Mouse (Mus musculus) neural tube, embryonic 11.5 days (tissue): ENCODE measurements around the gene Syp. TPM values are rescaled to one million over a fixed set of nuclear protein-coding genes. Genes with fewer than 3 reads are reported as not detected.

Source experiments
- ATAC-seq: fragments of 200-750 bp; cut with Nextera tagmentation; 2 replicates; pipeline ENCODE4 v1.8.0; 2017; ENCODE audit warnings: moderate number of reproducible peaks, mild to moderate bottlenecking, moderate TSS enrichment, moderate library complexity; ENCODE audit not compliant: insufficient read depth, low FRiP score, low TSS enrichment
- DNase-seq: peaks from one replicate; pipeline ENCODE4 v3.0.0-alpha.2; 2015; ENCODE audit warnings: low spot score
- H3K27ac ChIP-seq: fragments of 300-500 bp; sonication (generic); 2 replicates; pipeline ENCODE4 v1.5.1; 2014; ENCODE audit warnings: low read depth, mild to moderate bottlenecking, low read length
- H3K27me3 ChIP-seq: fragments of 300-500 bp; sonication (generic); 2 replicates; pipeline ENCODE4 v1.6.1; 2014; ENCODE audit warnings: mild to moderate bottlenecking, low read length, mixed read lengths; ENCODE audit not compliant: control insufficient read depth, insufficient read depth
- H3K36me3 ChIP-seq: fragments of 300-500 bp; sonication (generic); 2 replicates; pipeline ENCODE4 v1.6.1; 2014; ENCODE audit warnings: mild to moderate bottlenecking, low read length, moderate library complexity, mixed read lengths; ENCODE audit not compliant: control insufficient read depth, insufficient read depth
- H3K4me1 ChIP-seq: fragments of 300-500 bp; sonication (generic); 2 replicates; pipeline ENCODE4 v1.6.1; 2014; ENCODE audit warnings: low read length, mixed read lengths; ENCODE audit not compliant: control insufficient read depth, insufficient read depth
- H3K4me2 ChIP-seq: fragments of 300-500 bp; sonication (generic); 2 replicates; pipeline ENCODE4 v1.6.1; 2014; ENCODE audit warnings: low read depth, mild to moderate bottlenecking, moderate library complexity
- H3K4me3 ChIP-seq: fragments of 300-500 bp; sonication (generic); 2 replicates; pipeline ENCODE4 v1.5.1; 2014; ENCODE audit warnings: low read depth, low read length
- H3K9ac ChIP-seq: fragments of 300-500 bp; sonication (generic); 2 replicates; pipeline ENCODE4 v1.6.1; 2014; ENCODE audit warnings: mild to moderate bottlenecking, low read length
- H3K9me3 ChIP-seq: fragments of 300-500 bp; sonication (generic); 2 replicates; pipeline ENCODE4 v1.6.1; 2016; ENCODE audit warnings: low read length; ENCODE audit not compliant: control insufficient read depth
- WGBS: fragments of 180-500 bp; shearing (Covaris S2); extraction: QIAGEN DNeasy Blood & Tissue Kit; methylation state at CpG from one replicate; pipeline ENCODE4 v1.1.7; 2014; 5-methylcytosine and 5-hydroxymethylcytosine counted together
- polyA plus RNA-seq: library from polyadenylated mRNA; unstranded; fragments of >200 nt; fragmentation: Nextera tagmentation; extraction: Ambion mirVana; gene quantifications from 2 replicates; pipeline ENCODE4 v1.2.1, GENCODE M21; 2014

The Syp gene
- polyA plus RNA-seq, 1 experiment from 2014 or later, result 18.6 TPM

DNA sequence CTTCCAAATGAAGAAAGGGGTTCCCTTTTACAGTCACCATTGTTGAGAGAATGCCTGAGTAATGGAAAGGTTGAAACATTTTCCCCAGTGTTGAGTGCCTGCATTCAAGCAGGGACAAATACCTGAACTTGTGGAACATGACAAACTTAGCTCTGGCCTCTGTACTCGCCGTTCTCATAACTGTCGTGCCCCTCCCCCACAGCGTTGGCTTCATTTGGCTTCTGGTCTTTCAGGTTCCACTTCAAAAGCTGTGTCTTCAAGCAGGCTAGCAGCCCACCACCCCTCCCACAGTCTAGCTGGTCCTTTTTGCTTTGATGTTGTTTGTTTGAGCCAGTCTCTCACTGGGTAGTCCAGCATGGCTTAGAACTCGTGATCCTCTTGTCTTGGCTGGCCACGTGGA, 34.5 kb downstream of the Syp start:
- Histone ChIP-seq H3K4me3 (no peak overlapping the region), H3K9ac (no peak overlapping the region), H3K27me3 (no peaks in the 10 kb centered on the region), H3K9me3 (no peaks in the 10 kb centered on the region), H3K4me2 (no peak overlapping the region), H3K36me3 (no peaks in the 10 kb centered on the region), H3K4me1 (no peaks in the 10 kb centered on the region), H3K27ac (no peak overlapping the region)
- ATAC-seq (no peak), DNase-seq (no peak)
- 40% methylated on average over 6 of the region's 6 CpGs for WGBS

DNA sequence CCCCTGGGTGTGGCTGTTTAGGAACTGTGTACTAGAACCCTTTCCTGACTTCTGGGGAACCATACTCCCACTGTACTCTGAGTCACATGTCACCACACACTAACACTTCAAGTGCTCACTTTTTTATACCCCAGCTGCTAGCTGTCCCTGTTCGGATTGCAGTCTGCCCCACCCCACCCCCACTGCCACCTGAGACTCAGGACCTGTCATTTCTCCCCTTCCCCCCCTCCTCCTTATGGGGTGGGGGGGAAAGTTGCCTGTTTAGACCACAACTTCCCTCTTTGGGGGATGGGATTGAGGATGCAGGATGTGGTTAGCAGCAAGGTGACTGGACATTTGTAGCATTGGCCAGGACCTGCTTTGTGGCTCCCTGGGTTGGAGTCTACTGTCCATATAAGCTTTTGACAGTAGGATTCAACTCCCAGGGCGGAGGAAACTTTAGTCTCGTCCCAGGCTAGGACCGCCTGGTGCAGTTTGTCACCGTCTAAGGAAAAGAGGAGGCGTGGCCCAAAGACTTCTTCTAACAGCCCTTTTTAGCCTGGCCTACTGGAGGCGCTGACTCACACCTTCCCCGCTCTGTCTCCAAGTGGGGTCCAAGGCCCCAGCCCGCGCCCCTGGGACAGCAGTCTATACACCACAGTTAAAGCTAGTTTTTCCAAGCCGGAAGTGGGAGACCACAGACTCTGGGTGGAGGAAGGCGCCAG, 35.5 kb downstream of the Syp start:
- DNase-seq, result no peak
- 39% methylated on average over 12 of the region's 12 CpGs for WGBS
- Histone ChIP-seq H3K4me2 (no peak overlapping the region), H3K9me3 (no peaks in the 10 kb centered on the region), H3K27me3 (no peaks in the 10 kb centered on the region), H3K4me3 (no peak overlapping the region), H3K36me3 (no peaks in the 10 kb centered on the region), H3K4me1 (no peaks in the 10 kb centered on the region), H3K27ac (no peak overlapping the region), H3K9ac (no peak overlapping the region)
- no peak for ATAC-seq

DNA sequence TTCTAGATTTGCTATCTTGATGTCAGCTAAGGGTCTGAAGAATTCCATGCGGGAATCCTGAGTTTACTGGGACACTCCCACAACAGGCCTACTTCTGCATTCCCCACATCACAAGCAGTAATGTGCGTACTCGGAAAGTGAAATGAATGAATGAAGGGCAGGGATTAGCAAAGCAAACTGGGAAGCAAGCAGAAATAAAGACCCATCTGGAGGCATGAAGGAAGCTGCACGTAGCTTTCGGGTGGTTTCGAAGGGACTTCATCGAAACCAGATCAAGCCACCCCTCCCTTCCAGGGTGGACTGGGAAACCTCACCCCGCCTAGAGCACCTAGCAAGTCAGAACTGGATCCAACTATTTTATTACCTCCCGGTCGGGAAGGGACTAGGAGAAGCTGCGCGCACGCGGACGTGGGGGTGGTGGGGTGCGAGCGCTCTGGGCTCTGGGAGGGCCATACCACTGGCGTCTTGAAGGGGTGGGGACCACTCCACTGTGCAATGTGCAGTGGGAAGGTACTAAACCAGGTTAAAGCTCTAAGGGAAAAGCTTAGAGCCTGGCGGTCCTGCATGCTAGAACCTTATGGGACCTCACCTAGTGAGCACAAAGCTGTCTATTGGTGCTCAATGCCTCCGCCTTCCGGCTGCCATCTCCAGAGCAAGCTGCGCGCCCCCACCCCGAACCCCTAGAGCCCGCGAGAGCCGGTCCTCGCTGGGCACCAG, 36.2 kb downstream of the Syp start:
- 38% methylated on average over 27 of the region's 28 CpGs for WGBS
- Histone ChIP-seq H3K4me2 (peak overlapping the region; percentile 32), H3K36me3 (no peaks in the 10 kb centered on the region), H3K9me3 (no peaks in the 10 kb centered on the region), H3K27me3 (no peaks in the 10 kb centered on the region), H3K9ac (no peak overlapping the region), H3K27ac (no peak overlapping the region), H3K4me1 (no peaks in the 10 kb centered on the region), H3K4me3 (0 out of 2 replicates have a peak overlapping the region, but pooled peaks have one; percentile 4)
- ATAC-seq (no peak), DNase-seq (no peak)

DNA sequence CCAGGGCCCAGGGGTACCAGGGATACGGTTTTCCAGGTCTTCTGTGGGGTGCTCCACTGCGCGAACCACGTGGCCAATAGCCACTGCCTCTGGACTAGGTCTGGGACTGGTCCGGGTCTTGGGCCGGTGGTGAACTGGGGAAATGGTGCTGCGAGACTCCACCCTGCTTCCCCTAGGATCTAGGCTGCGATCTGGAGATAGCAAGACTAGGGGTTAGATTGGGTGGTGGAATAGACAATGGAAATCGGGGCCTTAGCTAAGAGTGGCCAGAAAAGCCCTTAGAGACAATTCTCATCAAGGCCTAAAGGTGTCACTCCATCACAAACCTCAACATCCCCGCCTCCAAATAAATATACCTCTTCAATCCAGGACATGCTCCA, 36.7 kb downstream of the Syp start:
- DNase-seq, result no peak
- 0 out of 2 replicates have a peak overlapping the region, but pooled peaks have one; percentile 4 for H3K4me3 ChIP-seq

DNA sequence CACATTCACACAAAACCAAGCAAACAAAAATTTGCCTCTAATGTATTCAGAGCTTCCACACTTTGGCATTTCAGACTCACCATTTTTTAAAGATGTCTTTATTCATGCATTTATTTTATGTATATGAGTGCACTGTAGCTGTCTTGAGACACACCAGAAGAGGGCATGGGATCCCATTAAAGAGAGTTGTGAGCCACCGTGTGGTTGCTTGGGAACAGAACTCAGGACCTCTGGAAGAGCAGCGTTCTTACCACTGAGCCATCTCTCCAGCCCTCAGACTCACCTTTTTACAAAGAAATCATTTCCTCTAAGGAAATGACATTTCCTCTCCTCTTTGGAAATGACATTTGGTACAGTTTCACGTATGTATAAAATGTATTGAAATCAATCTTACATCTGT, 40.7 kb downstream of the Syp start:
- DNase-seq, result no peak
- 53% methylated on average over 3 of the region's 3 CpGs for WGBS

More for the DNA sequence above, 36.7 kb downstream of the Syp start:
- 39% methylated on average over 10 of the region's 10 CpGs for WGBS
- no peak for ATAC-seq
- Histone ChIP-seq H3K27ac (no peak overlapping the region), H3K36me3 (no peaks in the 10 kb centered on the region), H3K9ac (no peak overlapping the region), H3K27me3 (no peaks in the 10 kb centered on the region), H3K4me2 (peak overlapping the region; percentile 32), H3K9me3 (no peaks in the 10 kb centered on the region), H3K4me1 (no peaks in the 10 kb centered on the region)

DNA sequence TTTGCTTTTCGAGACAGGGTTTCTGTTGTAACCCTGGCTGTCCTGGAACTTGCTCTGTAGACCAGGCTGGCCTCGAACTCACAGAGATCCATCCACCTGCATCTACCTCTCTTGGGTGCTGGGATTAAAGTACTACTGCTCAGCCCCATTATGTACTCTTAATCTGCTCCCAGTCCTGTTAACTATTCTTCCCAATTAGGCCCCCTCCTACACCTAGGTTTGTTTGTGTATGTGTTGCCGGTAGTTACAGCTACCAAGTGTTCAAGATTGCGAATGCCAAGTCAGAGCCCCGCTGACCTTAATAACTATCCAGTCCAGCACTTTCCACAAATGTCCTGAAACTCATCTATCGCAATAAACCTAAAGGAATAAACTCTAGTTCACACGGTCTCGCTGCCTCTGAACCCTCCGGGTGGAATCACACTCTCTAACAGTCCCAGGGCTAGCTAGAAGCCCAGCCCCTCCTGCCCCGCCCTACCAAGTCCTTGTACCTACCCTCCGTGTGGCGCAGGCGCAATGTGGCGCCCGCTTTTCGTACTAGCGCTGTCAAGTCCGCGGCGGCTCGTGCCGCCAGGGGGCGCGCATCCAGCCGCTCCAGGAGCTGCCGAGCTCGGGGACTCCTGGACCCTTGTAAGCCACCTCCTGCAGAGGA, 41.3 kb downstream of the Syp start:
- peak; percentile 86 for ATAC-seq
- H3K9me3 ChIP-seq, result no peaks in the 10 kb centered on the region
- H3K4me3 ChIP-seq, result peak overlapping the region; percentile 15; the same call in 1 of the 2 replicates
- 18% methylated on average over 27 of the region's 27 CpGs for WGBS
- no peak overlapping the region for H3K27ac ChIP-seq
- no peaks in the 10 kb centered on the region for H3K4me1 ChIP-seq
- no peaks in the 10 kb centered on the region for H3K27me3 ChIP-seq
- DNase-seq, result peak; percentile 93
- H3K9ac ChIP-seq, result no peak overlapping the region
- no peaks in the 10 kb centered on the region for H3K36me3 ChIP-seq
- peak overlapping the region; percentile 36 for H3K4me2 ChIP-seq

More for the DNA sequence above, 40.7 kb downstream of the Syp start:
- ATAC-seq, result no peak
- Histone ChIP-seq H3K27ac (no peak overlapping the region), H3K4me1 (no peaks in the 10 kb centered on the region), H3K9me3 (no peaks in the 10 kb centered on the region), H3K36me3 (no peaks in the 10 kb centered on the region), H3K27me3 (no peaks in the 10 kb centered on the region), H3K4me3 (no peak overlapping the region), H3K9ac (no peak overlapping the region), H3K4me2 (no peak overlapping the region)

DNA sequence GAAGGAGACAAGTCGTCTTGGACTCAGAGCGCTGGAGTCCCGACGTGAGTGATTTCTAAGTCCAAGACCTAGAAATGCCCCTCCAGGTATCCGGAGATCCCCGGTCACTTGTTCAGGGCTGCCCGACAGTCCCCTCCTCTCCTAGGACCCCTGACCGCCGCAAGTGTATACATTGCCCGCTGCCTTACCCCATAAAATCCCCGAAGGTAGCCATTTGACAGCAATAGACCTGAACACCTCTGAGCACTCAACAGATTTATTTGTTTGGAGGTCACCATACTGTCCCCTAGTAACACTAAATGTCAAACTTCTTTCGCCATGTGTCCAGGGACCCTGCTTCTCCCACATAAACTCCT, 41.8 kb downstream of the Syp start:
- H3K9ac ChIP-seq, result no peak overlapping the region
- H3K27ac ChIP-seq, result no peak overlapping the region
- no peaks in the 10 kb centered on the region for H3K4me1 ChIP-seq
- peak; percentile 45; the same call in 1 of the 2 replicates for ATAC-seq
- no peaks in the 10 kb centered on the region for H3K36me3 ChIP-seq
- H3K4me3 ChIP-seq, result peak overlapping the region; percentile 15; the same call in 1 of the 2 replicates
- H3K9me3 ChIP-seq, result no peaks in the 10 kb centered on the region
- DNase-seq, result no peak
- no peaks in the 10 kb centered on the region for H3K27me3 ChIP-seq
- 20% methylated on average over 9 of the region's 12 CpGs for WGBS
- peak overlapping the region; percentile 36 for H3K4me2 ChIP-seq

DNA sequence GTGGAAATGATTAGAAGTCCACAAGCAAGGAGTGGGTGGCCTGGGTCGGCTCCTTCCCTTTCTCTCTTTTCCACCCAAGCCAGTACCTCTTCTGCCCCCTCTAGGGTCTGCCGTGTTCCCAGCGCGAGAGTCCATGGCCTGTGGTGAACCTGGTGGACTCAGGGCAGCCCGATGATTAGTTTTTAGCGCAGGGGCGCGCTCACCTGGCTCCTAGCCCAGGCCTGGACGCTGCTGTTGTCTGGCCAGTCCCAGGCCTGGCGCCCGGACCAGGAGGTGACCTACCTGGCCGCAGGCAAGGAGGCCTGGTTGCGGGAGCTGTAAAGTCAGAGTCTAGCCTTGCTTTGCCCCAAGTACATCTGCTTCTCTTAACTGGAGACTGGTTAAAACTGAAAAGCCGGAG, 42.6 kb downstream of the Syp start, which contains the start of gene Magix:
TSS of gene Magix (minus strand) at position 388 of the 400 bp plus-strand sequence.
- no peak within 1 kb of the TSS for H3K27ac ChIP-seq
- H3K9ac ChIP-seq, result no peak within 1 kb of the TSS
- H3K4me2 ChIP-seq, result peak within 1 kb of the TSS; percentile 36
- no peaks in the 10 kb centered on the region for H3K36me3 ChIP-seq
- 78% methylated on average over 14 of the region's 14 CpGs for WGBS
- H3K4me1 ChIP-seq, result no peaks in the 10 kb centered on the region
- peak within 1 kb of the TSS; percentile 15; the same call in 1 of the 2 replicates for H3K4me3 ChIP-seq
- DNase-seq (no peak), ATAC-seq (no peak)
- no peaks in the 10 kb centered on the region for H3K27me3 ChIP-seq
- no peaks in the 10 kb centered on the region for H3K9me3 ChIP-seq
